Mouse (Mus musculus) retina, embryonic 14.5 days (tissue): ENCODE measurements around the gene Gm42674.

ENCODE experiments used
- DNase-seq: peaks from one replicate; pipeline ENCODE4 v3.0.0-alpha.2; 2015; ENCODE audit warnings: low spot score

Gm42674 gene

DNA sequence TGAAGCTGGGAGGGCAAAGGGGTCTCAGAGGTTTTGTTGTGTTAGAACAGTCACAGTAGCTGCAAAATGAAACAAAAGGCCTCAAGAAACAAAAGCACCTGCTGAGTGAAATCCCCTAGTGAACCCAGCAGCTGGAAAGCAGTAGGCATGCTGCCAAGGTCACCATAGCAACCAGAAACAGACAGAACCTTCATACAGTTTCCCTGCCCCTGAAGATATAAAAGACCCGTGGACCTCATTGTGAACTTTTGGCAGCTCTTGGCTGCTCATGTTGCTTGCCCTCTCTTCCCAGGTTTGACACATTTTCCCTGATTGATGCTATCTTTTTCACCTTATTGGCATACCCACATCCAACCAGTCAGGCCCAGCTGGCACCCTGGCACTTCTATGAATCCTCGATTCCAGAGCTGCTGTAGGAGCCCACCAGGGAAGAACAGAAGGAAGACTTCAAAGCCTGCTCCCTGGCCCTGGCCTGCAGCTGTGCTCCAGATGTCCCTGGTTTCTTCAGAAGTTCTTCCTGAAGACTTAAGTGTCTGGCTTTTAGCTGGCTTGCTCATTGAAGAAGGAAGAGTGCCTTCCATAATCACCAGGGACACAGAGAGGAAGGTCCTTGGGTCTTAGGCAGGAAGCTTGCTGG, 21.8 kb downstream of the Gm42674 start:
- DNase-seq: peak; percentile 69

DNA sequence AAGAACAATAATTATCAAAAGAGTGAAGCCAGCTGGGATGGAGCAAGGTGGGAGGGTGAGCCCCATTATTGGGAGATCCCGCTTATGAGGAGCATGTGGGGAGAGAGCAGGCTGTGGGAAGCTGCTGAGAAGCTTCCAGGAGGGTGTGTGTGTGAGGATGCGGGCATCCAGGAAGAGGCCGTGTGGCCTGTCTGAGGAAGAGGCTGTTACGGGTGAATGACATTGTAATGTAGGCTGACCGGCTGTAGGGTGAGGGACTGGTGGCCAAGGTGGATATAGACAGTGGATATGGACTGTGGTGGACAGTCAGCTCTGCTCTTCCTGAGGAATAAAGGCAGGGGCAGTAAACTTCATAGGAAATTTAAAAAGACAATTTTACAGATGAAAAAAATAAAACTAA, 23.8 kb downstream of the Gm42674 start:
- DNase-seq: no peak

DNA sequence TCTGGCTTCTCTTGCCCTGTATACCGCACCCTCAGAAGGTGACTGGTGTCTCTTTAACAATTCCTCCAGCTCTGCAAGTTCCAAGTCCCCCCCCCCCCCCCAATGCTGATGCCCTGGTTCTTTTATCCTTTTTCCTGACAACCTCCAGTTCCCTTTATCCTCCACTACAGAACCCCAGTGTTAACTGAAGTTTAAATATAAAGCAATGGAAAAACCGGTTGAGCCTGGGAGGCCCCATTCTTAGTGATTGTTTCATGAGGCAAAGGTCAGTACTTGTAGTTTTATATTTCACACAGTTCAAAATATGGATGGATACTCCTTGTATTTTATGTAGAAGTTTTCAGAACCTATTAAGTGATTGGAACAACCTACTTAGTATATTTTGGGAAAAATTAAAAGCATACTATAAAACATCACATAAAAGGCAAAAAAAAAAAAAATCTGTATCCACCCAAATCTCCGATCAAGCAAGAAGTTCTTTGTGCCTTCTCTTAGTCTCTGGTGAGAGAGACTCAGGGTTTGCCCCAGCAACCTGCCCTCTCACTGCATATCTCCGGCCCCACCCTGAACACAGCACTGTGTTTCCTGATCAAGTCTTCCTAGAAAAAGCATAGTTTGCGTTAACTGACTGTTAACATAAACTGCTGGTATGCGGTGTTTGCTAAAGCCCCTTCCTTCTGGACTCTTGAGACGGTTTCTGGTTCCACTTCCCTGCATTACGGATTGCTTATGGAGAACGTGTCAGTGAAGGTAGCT, 24.7 kb downstream of the Gm42674 start:
- DNase-seq: no peak

DNA sequence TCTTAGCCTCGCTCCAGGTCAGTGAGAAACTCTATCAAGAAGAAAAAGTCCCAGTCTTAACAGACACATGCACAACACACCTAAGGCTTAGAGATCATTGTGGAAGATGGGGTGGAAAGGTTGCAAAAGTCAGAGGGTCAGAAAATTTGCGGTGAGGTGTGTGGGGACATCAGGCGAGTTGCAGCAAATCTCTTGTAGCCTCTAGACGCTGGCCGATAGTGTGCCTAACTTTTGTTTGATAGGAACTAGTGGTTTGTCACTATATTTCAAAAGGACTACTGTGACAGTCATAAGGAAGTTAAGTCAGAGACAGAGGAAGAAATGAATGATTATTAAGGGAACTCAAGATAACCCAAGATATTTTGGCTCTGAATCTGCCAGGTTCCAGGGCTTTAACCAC, 25.7 kb downstream of the Gm42674 start:
- no peak for DNase-seq

DNA sequence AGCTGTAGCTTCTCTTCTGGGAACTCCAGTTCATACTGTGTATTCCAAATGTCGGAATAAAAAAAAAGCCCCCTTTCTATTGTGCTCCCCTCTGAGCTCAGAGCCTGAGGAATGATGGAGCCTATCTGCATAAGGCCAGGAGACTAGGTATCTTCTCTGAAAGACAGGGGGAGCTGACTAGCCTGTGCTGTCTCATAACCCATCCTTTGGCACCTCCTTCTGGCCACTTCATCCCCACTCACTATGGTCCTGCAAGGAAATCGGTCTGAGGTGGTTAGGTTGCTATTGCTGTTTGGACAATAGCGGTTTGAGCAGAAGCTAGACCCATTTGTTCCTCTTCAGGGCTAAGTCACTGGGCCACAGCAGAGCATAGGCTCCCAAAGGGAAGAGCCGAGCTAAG, 26.1 kb downstream of the Gm42674 start:
- DNase-seq: peak; percentile 55

DNA sequence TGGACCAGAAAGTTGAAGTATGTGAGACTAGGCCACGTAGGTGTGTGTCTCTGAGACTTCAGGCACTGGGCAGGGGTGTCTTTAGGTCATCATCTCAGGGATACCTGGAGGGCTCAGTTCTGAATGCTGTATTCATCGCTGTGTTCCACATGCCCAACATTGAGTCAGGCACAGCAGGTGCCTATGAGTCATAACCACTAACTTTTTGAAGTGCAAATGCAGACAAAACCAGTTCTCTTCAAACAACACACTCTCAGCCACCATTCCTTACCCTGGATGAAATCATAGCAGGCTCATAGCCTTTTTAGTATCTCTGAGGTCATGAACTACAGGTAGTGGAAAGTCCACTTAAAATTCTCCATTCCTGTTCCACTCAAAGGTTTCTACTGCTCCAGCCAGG, 27.6 kb downstream of the Gm42674 start:
- no peak for DNase-seq

DNA sequence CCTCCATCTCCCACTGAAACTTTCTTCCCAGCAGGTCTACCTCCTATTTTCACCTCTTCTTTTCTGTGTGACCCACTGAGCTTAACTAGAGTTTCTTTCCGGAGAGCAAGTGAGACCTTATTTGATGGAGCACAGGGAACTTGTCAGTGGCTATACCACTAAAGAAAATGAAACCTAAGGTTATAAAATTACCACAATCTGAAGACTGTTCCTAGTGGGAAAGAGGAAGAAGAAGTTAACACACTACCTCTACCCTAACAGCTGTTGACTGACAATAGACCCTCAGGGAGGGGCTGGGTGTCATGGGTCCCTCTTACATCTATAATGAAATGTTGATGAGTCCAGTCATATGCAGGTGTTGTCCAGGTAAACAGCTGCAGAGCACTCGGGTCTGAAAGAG, 30.3 kb downstream of the Gm42674 start:
- DNase-seq: no peak

DNA sequence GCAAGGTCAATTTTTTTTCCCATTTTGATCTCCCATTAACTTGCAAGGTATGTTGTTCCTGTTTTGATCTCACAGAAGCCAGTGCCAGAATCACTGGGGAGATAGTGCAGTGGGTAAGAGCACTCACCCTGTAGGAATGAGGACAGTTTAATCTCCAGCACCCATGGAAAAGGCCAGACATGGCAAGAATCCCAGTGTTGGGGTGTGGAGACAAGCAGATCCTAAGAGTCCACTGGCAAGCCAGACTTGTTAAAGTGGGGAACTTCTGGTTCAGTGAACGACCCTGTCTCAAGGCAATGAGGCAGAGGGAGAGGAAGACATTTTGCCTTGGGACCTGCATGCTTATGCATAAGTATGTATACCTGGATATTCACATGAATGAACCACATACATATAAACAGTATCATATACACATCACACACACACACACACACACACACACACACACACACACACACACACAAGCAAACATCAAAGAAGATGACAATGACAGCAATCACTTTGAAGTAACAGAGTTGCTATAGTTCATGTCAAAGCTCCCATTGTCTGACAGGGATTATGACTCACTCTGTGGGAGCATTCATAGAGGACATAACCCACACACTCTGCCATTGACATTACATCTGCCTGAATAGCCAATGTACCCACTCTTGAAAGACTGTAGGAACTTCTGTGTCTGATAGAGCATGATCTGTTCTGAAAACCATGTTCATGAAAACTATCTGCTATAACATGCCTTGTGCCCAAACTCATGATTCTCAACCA, 37.0 kb downstream of the Gm42674 start:
- DNase-seq: no peak

DNA sequence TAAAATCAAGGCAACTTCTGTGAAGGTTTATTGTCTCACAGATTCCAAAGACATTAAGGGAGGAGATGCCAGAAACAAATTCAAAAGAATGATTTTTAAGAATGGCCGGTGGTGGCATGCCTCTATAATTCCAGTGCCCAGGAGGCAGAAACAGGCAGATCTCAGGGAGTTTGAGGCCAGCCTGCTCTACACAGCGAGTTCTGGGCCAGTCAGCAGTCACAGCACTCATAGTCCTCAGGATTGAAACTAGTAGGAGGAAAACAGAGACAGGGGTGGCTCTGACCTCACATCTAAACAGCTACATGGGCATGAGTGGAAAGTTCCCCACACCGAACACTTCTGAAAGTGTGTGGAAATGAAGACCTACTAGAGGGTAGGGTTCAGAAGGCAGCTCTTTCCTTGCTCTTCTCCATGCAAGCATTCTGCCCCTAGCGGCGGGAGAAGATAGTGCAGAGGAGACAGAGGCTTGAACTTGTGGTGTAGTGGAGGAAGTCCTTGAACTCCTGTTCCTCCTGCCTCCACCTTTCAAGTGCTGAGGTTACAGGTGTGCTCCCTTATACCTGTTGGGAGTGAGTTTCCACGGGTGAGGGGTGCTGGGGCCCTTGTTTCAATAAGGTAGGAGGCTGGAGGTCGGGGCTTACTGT, 37.9 kb downstream of the Gm42674 start:
- peak; percentile 52 for DNase-seq

DNA sequence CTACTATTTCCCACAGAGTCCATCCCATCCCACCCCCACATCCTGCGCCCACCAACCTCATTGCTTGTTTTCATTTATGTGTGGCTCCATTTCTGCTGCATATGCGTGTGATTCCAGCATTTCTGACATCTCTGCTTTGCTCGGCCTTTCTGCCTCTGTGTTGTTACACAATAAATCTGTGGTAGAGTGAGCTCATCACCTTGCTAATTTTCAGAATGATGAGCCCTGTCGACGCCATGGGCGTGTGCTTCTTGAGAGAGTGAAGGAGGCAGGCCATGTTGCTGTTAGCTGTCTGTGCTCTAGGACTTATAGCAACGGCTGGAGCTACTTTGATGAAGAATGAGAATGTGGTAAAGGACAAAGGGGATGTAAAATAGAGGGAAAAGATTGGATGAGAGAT, 39.3 kb downstream of the Gm42674 start:
- DNase-seq: no peak

DNA sequence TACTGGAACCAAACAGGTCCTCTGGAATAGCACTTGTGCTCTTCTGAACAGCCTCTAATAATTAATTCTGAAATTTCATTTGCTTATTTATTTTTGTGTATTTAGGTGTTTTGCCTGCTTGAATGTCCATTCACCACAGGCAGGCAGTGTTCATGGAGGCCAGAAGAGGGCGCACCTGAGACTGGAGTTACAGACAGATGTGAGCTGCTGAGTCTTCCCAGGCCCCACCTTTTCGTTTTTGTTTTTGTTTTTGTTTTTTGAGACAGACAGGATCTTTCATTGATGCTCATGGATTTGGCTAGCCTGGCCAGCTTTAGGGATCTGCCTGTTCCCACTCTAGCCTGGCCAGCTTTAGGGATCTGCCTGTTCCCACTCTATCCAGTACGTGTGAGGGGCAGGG, 42.5 kb downstream of the Gm42674 start:
- DNase-seq: peak; percentile 43

DNA sequence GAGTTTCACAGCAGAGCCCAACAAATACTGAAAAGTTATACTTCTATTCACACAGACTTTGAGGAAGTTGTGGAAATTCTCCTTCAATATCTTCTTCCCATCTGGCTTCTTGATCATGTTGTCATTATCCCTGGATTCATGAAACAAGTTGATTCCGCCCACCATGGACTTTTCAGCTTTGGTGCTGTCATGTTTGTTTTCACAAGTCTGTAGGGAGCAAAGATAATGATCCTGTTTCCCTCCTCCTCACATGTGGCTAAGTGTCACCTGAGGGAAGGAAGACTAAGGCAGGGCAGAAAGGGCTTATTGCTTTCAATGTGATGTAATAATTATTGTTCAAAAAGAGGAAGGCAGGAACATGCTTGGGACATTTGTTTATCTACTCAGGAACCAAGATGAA, 45.6 kb downstream of the Gm42674 start:
- DNase-seq: no peak

DNA sequence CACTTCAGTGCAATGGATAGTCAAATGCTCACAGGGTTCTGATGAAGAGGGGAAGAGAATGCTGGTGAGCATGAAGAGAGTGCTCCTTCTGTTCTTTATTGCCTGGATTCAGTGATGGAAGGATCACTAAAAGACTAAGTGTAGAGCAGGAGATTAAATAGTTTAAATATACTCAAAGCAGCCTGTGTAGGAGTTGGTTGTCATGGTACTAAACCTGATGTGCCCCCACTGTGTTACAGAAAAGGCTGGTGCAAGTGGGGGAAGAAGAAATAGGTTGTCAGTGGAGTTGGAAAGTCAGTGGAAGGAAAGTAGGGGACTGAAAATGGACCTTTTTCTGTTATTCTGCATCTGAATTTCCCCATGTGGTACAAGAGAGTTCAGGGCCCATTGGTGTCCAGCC, 47.3 kb downstream of the Gm42674 start:
- no peak for DNase-seq

DNA sequence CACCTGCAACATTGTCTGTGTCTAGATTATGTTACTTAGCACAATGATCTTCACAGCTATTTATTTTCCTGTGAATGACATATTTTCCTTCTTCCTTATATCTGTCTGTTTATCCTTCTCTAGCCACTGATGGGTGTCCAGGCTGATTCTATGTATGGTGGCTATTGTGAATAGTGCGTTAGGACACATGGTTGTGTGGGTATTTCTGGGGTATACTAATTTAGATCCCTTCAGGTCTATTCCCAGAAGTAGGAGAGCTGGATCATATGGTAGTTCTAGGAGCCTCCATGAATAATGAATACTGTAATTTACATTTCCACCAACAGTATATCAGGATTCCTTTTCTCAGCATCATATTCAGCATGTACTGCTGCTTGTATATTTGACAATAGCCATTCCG, 48.1 kb downstream of the Gm42674 start:
- DNase-seq: no peak

DNA sequence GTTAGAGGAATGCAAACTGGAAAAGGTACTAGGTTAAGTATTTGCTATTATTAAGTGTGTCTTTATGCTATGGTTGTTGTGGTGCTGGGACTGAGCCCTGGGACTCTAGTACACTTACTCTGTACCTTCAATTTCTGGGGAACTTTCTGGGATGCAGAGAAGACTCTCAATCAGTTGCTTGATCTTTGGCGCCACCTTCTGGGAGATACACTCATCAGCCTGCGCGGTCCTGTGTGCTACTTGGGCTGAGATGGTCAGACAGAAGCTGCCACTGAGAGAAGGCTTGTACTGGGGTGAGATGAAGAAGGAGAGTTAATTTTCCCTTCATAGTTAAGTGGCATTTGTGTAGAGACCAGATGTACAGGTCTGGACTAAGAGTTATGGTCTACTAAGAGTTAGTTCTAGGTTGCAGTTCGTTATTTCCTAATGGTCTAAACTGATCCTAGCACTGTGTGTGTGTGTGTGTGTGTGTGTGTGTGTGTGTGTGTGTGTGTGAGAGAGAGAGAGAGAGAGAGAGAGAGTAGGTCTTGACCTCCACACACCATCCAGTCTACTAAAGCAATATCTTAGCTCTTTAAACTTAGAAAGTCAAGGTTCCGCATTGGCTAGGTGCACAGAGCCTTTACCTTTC, 51.3 kb downstream of the Gm42674 start:
- peak; percentile 95 for DNase-seq

DNA sequence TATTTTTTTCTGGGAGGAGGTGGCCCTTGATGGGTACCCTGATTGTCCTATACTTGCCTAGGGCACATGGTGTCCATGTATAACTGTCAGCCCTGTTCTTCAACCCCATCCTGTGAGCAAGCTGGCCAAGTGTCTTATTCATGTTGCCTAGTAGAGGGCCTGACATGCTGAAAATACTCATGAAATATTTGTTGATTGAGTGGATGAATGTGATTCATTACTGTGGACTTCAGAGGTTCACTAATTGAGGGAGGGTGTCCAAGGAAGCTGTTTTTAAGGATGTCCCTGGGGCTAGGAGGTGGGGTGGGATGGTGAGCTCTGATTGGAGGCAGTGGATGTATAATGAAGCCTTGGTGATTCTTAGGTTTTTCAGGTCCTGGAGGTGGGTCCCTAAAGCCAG, 52.0 kb downstream of the Gm42674 start, which contains the start of gene S100a7a:
S100a7a (plus strand) TSS at position 301 of the 400 bp plus-strand sequence.
- DNase-seq: no peak
